Mouse (Mus musculus) brain, embryonic 14.5 days (tissue): ENCODE measurements around the gene Slc37a4. TPM values are rescaled to one million over a fixed set of nuclear protein-coding genes. Genes with fewer than 3 reads are reported as not detected.
"Not testable (repeated sequence)": the region's sequence is repeated elsewhere in the genome, so short reads cannot be mapped to it uniquely, and the experiment has no call there.

ENCODE experiments used
- DNase-seq: peaks from one replicate; pipeline ENCODE4 v3.0.0-alpha.2; 2011; ENCODE audit warnings: low read depth
- CTCF ChIP-seq: fragments of 200-500 bp; IDR thresholded peaks from 2 replicates; pipeline ENCODE4 v1.5.1; 2012; ENCODE audit warnings: inconsistent platforms, mild to moderate bottlenecking, moderate library complexity, borderline replicate concordance; ENCODE audit not compliant: insufficient read depth, insufficient read length; ENCODE audit errors: extremely low read depth
- POLR2A ChIP-seq: fragments of 200-500 bp; IDR thresholded peaks from 2 replicates; pipeline ENCODE4 v1.6.1; 2012; ENCODE audit warnings: mild to moderate bottlenecking, inconsistent platforms, borderline replicate concordance; ENCODE audit not compliant: poor library complexity, insufficient read depth, insufficient read length, severe bottlenecking; ENCODE audit errors: extremely low read depth
- polyA plus RNA-seq: library from polyadenylated mRNA; depleted of rRNA; stranded (reverse); fragments of >200 nt; gene quantifications from 2 replicates; pipeline ENCODE4 v1.2.3, GENCODE M21; 2012; rRNA removed

Slc37a4 gene
- polyA plus RNA-seq, result 51.8 and 57.7 TPM in 2 replicates

GRCm38 (mm10) chr9:44396684-44397411 is at the start of gene Slc37a4:
Gene Slc37a4 (plus strand): TSS chr9:44396852.
- DNase-seq, result peak; percentile 98
- TF ChIP-seq CTCF (no peak), POLR2A (peak; percentile 24; the same call in 1 of the 2 replicates)

GRCm38 (mm10) chr9:44347166-44347565 is 49.5 kb upstream of the Slc37a4 start:
- TF ChIP-seq POLR2A, result no peak
- DNase-seq, result no peak

- no peak for TF ChIP-seq POLR2A
- no peak for TF ChIP-seq CTCF
- no peak for DNase-seq
These were observed 49.0 kb upstream of the Slc37a4 start for GRCm38 (mm10) chr9:44347621-44348020.

GRCm38 (mm10) chr9:44348546-44348945 is 48.1 kb upstream of the Slc37a4 start:
- no peak for DNase-seq
- TF ChIP-seq CTCF (no peak), POLR2A (no peak)

- TF ChIP-seq CTCF (no peak), POLR2A (no peak)
- no peak for DNase-seq
These were observed 45.3 kb upstream of the Slc37a4 start for GRCm38 (mm10) chr9:44351396-44351795.

- TF ChIP-seq CTCF (no peak), POLR2A (no peak)
- no peak for DNase-seq
These were observed 44.3 kb upstream of the Slc37a4 start for GRCm38 (mm10) chr9:44352337-44352736.

- TF ChIP-seq CTCF (no peak), POLR2A (no peak)
- DNase-seq, result no peak
These were observed 43.5 kb upstream of the Slc37a4 start for GRCm38 (mm10) chr9:44353142-44353541.

GRCm38 (mm10) chr9:44357207-44357606 is 39.4 kb upstream of the Slc37a4 start:
- peak; percentile 71 for DNase-seq
- TF ChIP-seq POLR2A, result no peak
- TF ChIP-seq CTCF, result peak; percentile 47; the same call in 1 of the 2 replicates

- TF ChIP-seq CTCF (no peak), POLR2A (peak; percentile 70; the same call in 1 of the 2 replicates)
- DNase-seq, result peak; percentile 99
These were observed 35.3 kb upstream of the Slc37a4 start, which contains the start of gene Vps11 for GRCm38 (mm10) chr9:44361190-44361917. Gene Vps11 (minus strand): TSS chr9:44361670.

- not testable (repeated sequence) for DNase-seq
These were observed 34.7 kb upstream of the Slc37a4 start for GRCm38 (mm10) chr9:44361931-44362330.

- DNase-seq, result no peak
- TF ChIP-seq CTCF, result peak; percentile 21; the same call in 1 of the 2 replicates
- no peak for TF ChIP-seq POLR2A
These were observed 32.2 kb upstream of the Slc37a4 start for GRCm38 (mm10) chr9:44364480-44364879.

- TF ChIP-seq CTCF (no peak), POLR2A (no peak)
- no peak for DNase-seq
These were observed 23.3 kb upstream of the Slc37a4 start for GRCm38 (mm10) chr9:44373386-44373785.
